Mouse (Mus musculus) small intestine, adult 2 months (tissue): Measurements from ENCODE around the gene Dennd6a.

Experiments
- CTCF ChIP-seq: fragments of 200-500 bp; IDR thresholded peaks from 2 replicates; pipeline ENCODE4 v1.5.1; 2012; ENCODE audit warnings: low read depth, mild to moderate bottlenecking, control low read depth, inconsistent platforms, low read length, moderate library complexity, mixed read lengths; ENCODE audit not compliant: insufficient replicate concordance, insufficient read length; ENCODE audit errors: extremely low read depth
- POLR2A ChIP-seq: fragments of 200-500 bp; IDR thresholded peaks from 2 replicates; pipeline ENCODE4 v1.6.1; 2012; ENCODE audit warnings: low read depth, mild to moderate bottlenecking, control low read depth, inconsistent platforms, low read length, moderate library complexity

DNA sequence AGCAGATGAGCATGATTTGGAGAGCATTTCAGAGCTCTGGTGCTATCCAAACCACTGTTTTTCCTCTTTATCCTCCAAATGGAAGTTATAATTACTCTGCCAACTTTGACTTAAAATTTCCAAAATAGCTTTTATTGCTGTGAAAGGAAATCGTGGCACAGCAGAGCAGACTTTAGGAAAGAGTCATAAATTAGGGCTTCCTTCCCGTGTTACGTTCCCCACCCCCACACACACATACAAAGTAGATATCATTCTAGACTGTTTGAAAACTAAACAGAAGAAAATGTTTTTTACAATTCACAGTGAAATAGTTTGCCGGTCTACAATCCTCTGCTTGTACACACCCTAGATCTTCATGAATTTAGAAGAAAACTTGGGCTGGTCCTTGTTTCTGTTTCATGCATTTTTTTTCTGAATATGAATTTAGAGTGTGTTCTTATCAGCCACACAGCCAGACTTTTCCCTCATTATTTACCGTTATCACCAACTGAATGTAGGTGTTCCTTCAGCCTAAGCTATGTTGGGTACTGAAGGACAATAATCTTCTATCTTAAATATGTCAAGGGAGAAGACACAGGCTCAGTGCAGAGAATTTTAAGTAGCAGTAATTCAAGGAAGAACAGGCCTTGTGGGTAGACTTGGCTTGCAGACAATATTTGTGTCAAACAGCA lies 22.2 kb downstream of the Dennd6a start:
- no peak for TF ChIP-seq CTCF
- no peak for TF ChIP-seq POLR2A
